ENCODE assay signal across 28 mouse cellular contexts in the genomic region with DNA sequence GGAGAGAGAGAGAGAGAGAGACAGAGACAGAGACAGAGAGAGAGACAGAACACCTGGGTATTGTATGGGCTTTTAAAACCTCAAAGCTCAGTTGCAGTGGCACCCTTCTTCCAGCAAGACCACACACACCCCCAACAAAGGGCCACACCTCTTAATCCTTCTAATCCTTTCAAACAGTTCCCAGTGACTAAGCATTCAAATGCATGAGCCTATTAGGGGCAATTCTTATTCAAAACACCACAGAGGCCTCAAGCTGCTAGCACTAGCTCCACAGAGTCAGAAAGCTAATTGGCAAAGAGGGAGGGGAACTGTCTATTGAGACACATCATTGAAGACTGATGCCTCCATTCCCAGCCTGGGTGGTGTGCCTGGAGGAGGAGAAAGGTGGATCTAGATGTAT. TPM values are rescaled to one million over a fixed set of nuclear protein-coding genes. Genes with fewer than 3 reads are reported as not detected.
DNase-seq lines count a peak whose midpoint lies in the region; ATAC-seq and TF ChIP-seq lines count a peak whose summit lies in the region.
"Had no signal": no experiment of that assay in that cellular context is flagged by ENCODE, and none has a peak within 500 bp of the region (broad histone marks: within the 10 kb centered on the region; RNA-seq: fewer than 3 reads in every experiment).

No protein-coding gene starts in this region.

- no peak overlapping the region for H3K4me2 ChIP-seq in hindbrain, embryonic 12.5 days (replicated peaks)
- H3K4me2 ChIP-seq in midbrain, embryonic 16.5 days (ENCODE audit: low read length) = no peak overlapping the region

- no peak overlapping the region for H3K9ac ChIP-seq in ES-E14 (ENCODE audit: insufficient read depth, low read depth, low read length, poor library complexity, severe bottlenecking)
- no peak overlapping the region for H3K9ac ChIP-seq in hindbrain, embryonic 12.5 days
- H3K9ac ChIP-seq in midbrain, embryonic 16.5 days (ENCODE audit: low read depth, low read length) = no peak overlapping the region

- H3K36me3 ChIP-seq in ES-E14 (ENCODE audit: control insufficient read depth, insufficient read depth, low read length, poor library complexity, severe bottlenecking) = no peaks in the 10 kb centered on the region
- H3K36me3 ChIP-seq in hindbrain, embryonic 12.5 days = no peaks in the 10 kb centered on the region
- no peaks in the 10 kb centered on the region for H3K36me3 ChIP-seq in midbrain, embryonic 16.5 days (ENCODE audit: control insufficient read depth, insufficient read depth, low read length)
- H3K36me3 ChIP-seq: G1E had no signal

- no peak overlapping the region for H3K4me3 ChIP-seq in ES-E14 (ENCODE audit: insufficient read depth in 1 of 2, low read depth in 1 of 2, low read length in 2 of 2, poor library complexity in 1 of 2, severe bottlenecking in 1 of 2)
- H3K4me3 ChIP-seq in layer of hippocampus, adult 2 months = no peak overlapping the region
- H3K4me3 ChIP-seq in hindbrain, embryonic 12.5 days = no peak overlapping the region
- H3K4me3 ChIP-seq in midbrain, embryonic 16.5 days (ENCODE audit: low read depth, low read length) = no peak overlapping the region

- TF ChIP-seq CTCF in layer of hippocampus, adult 2 months (conservative IDR thresholded peaks at IDR 0.05) = no peak

- no peaks in the 10 kb centered on the region for H3K27me3 ChIP-seq in hindbrain, embryonic 12.5 days
- H3K27me3 ChIP-seq in midbrain, embryonic 16.5 days (ENCODE audit: control insufficient read depth, insufficient read depth, low read depth, low read length) = no peaks in the 10 kb centered on the region
- H3K27me3 ChIP-seq: CH12.LX, Patski had no signal

- no peak for ATAC-seq in hindbrain, embryonic 12.5 days (ENCODE audit: low FRiP score)
- no peak for ATAC-seq in midbrain, embryonic 16.5 days
- ATAC-seq: activated CD4-positive, CD25-positive, alpha-beta regulatory T cell, adult 4 months; CD4-positive, CD25-positive, alpha-beta regulatory T cell, adult 4 months; Patski had no signal

- H3K27ac ChIP-seq in ES-E14 (ENCODE audit: insufficient read depth, low read depth, low read length, poor library complexity, severe bottlenecking) = no peak overlapping the region
- no peak overlapping the region for H3K27ac ChIP-seq in layer of hippocampus, adult 2 months
- H3K27ac ChIP-seq in hindbrain, embryonic 12.5 days = no peak overlapping the region
- no peak overlapping the region for H3K27ac ChIP-seq in midbrain, embryonic 16.5 days (ENCODE audit: low read length)

- H3K4me1 ChIP-seq in ES-E14 (ENCODE audit: control insufficient read depth in 2 of 2, insufficient read depth in 2 of 2, low read length in 2 of 2, poor library complexity in 1 of 2) = no peaks in the 10 kb centered on the region
- H3K4me1 ChIP-seq in hindbrain, embryonic 12.5 days = no peaks in the 10 kb centered on the region
- peaks cover 3% of the 10 kb centered on the region; the same call in 1 of the 2 replicates for H3K4me1 ChIP-seq in midbrain, embryonic 16.5 days (ENCODE audit: control insufficient read depth, insufficient read depth, low read length)

- in situ Hi-C loops in ES-E14 (cut with MboI; ENCODE audit: low sequenced_read_pairs in 2 of 2, unreplicated experiment in 2 of 2) = no loop called here

- DNase-seq in ES-CJ7 (ENCODE audit: low read depth, low spot score) = peak; percentile 81
- DNase-seq in ES-E14 (ENCODE audit: low read depth, low spot score) = no peak
- peak; percentile 89 for DNase-seq in R1 (ENCODE audit: low read depth, low spot score)
- DNase-seq in ZHBTc4 (ENCODE audit: low read depth, low spot score) = peak; percentile 68
- no peak for DNase-seq in layer of hippocampus, adult 2 months (ENCODE audit: low spot score in 2 of 2)
- DNase-seq in cerebellum, adult 18-20 months = no peak
- DNase-seq: adrenal gland, adult 2 months; adrenal gland, adult 8-10 months; adrenal gland, postnatal 10 days; adrenal gland, postnatal 14 days; adrenal gland, postnatal 25 days; adrenal gland, postnatal 36 days; B cell, adult 2 months; cerebellum, adult 11 months; cerebellum, adult 11-12 months; cerebellum, adult 2 months; cerebellum, adult 8-10 months; cerebellum, adult 9-10 months; cerebellum, adult 9-11 months had no signal

- no peaks in the 10 kb centered on the region for H3K9me3 ChIP-seq in ES-E14 (ENCODE audit: control insufficient read depth, insufficient read depth, low read depth, low read length)
- H3K9me3 ChIP-seq in hindbrain, embryonic 12.5 days (replicated peaks) = no peaks in the 10 kb centered on the region
- H3K9me3 ChIP-seq in midbrain, embryonic 16.5 days (replicated peaks; ENCODE audit: control insufficient read depth, low read length, poor library complexity, severe bottlenecking) = no peaks in the 10 kb centered on the region

TF ChIP-seq in ES-E14, 5 proteins besides CTCF, POLR2A, EP300 and RAD21:
- TF ChIP-seq ZNF384 (IDR thresholded peaks at IDR 0.05; ENCODE audit: low read depth, low read length) (no peak), MAFK (IDR thresholded peaks at IDR 0.05; ENCODE audit: insufficient read depth, low read depth, low read length) (0 out of 2 replicates have a peak, but pooled peaks have one; percentile 8), ZC3H11A (IDR thresholded peaks at IDR 0.05; ENCODE audit: borderline replicate concordance, low read depth, low read length) (no peak)

RNA-seq across cellular contexts. Expression of a gene that starts 8.5 kb away (rescaled TPM):
- total RNA-seq in ES-E14 (2012; rRNA removed) = 0.16 and 0.54 TPM in 2 replicates
- 1 to 10 TPM; 1.1 to 1.7 TPM for total RNA-seq in layer of hippocampus, adult 2 months (2021)
- 1.6 and 2.2 TPM in 2 replicates for polyA plus RNA-seq in hindbrain, embryonic 12.5 days (2016; fragmentation: Nextera tagmentation; extraction: Ambion mirVana)
- 1.7 and 2.2 TPM in 2 replicates for polyA plus RNA-seq in midbrain, embryonic 16.5 days (2015; fragmentation: Nextera tagmentation; extraction: Ambion mirVana)
- total RNA-seq: CH12.LX, MEL had no signal
- polyA plus RNA-seq: activated CD4-positive, CD25-positive, alpha-beta regulatory T cell, adult 4 months; C2C12; G1E had no signal

Comparison
In these comparisons a context has a peak if more than half of its experiments do, and no peak if none do; other contexts are left out.
1. DNase-seq: peak in ES-CJ7 (single experiment), R1 (single experiment) and ZHBTc4 (single experiment); none in ES-E14 (single experiment), layer of hippocampus, adult 2 months (0 of 2) and cerebellum, adult 18-20 months (0 of 2).